Mouse (Mus musculus) liver, embryonic 14.5 days (tissue): ENCODE measurements at regions not wholly inside any gene's neighbourhood (a gene's known extent, or its start where the extent isn't known, plus 50 kb on each side); places are given as distances from the start of the nearest gene placed in this dataset.

Source experiments
- CTCF ChIP-seq: IDR thresholded peaks from 2 replicates; pipeline ENCODE4 v1.5.1; 2016; ENCODE audit warnings: antibody characterized with exemption, low read depth, control low read depth
- EP300 ChIP-seq: IDR thresholded peaks from 2 replicates; pipeline ENCODE4 v1.6.1; 2016; ENCODE audit warnings: antibody characterized with exemption, low read depth

GRCm38 (mm10) chr6:93223610-93224550, 280.6 kb upstream of the Adamts9 start:
- TF ChIP-seq CTCF (no peak), EP300 (no peak)
